Mouse (Mus musculus) embryo, embryonic 11 days (tissue): ENCODE data around the gene Dlx4.

Experiments
- DNase-seq: peaks from one replicate; pipeline ENCODE4 v3.0.0-alpha.2; 2015

Dlx4 gene

GRCm38 (mm10) chr11:95142258-95142657 lies 3.8 kb downstream of the Dlx4 start:
- DNase-seq, result no peak

DNA sequence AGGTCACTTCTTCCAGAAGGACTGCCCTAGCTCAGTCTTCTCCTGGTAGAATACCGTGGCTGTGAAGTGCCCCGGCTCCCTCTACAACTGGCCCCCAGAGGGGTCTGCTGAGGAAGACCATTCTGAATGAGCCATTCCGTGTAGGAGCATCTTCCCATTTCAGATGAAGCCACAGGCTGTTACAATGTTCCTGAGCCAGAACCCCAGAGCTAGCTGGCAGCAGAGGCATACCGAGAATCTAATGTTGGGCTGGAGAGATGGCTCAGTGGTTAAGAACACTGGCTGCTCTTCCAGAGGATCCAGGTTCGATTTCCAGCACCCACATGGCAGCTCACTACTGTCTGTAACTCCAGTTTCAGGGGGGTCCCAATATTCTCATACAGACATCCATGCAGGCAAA lies 6.2 kb downstream of the Dlx4 start:
- no peak for DNase-seq

DNA sequence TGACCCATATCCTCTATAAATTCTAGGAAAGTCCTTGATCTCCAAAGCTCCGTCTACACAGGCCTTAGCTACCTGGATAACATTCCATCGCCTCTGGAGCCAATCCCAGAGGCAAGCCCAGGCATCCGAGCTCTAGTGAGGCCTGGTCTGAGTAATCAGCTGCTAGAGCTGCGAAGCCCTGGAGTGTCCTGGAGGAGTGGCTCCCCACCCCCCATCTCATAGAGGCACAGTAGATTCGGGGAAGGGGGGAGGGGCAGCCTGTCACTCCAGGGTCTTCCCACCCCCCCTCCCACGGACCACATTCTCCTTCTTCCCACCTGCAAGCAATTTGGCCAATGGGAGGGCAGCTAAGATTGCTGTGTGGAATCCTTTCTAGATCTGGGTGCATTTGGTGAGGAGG lies 8.8 kb downstream of the Dlx4 start:
- no peak for DNase-seq

- no peak for DNase-seq
Observed at GRCm38 (mm10) chr11:95133321-95133720, 12.7 kb downstream of the Dlx4 start.

GRCm38 (mm10) chr11:95130668-95131252 lies 15.3 kb downstream of the Dlx4 start:
- DNase-seq, result no peak

DNA sequence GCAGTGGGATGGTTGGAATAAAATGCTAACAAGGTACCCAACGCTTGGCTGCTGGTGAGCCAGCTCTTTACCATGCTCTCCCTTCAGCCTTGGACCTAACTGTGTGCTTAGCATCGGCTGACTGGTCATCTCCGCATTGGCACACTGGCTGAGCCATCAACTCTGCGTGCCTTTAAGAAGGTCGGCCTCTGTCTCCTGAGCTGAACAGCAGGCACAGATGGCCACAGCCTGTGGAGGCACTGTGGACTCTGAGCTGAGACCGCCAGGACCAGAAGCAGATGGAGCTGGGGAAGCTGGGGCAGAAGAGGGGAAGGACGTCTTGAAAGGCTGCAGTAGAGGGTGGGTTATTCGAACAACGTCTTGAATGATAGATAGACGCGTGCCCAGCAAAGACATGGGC lies 17.7 kb downstream of the Dlx4 start:
- no peak for DNase-seq

DNA sequence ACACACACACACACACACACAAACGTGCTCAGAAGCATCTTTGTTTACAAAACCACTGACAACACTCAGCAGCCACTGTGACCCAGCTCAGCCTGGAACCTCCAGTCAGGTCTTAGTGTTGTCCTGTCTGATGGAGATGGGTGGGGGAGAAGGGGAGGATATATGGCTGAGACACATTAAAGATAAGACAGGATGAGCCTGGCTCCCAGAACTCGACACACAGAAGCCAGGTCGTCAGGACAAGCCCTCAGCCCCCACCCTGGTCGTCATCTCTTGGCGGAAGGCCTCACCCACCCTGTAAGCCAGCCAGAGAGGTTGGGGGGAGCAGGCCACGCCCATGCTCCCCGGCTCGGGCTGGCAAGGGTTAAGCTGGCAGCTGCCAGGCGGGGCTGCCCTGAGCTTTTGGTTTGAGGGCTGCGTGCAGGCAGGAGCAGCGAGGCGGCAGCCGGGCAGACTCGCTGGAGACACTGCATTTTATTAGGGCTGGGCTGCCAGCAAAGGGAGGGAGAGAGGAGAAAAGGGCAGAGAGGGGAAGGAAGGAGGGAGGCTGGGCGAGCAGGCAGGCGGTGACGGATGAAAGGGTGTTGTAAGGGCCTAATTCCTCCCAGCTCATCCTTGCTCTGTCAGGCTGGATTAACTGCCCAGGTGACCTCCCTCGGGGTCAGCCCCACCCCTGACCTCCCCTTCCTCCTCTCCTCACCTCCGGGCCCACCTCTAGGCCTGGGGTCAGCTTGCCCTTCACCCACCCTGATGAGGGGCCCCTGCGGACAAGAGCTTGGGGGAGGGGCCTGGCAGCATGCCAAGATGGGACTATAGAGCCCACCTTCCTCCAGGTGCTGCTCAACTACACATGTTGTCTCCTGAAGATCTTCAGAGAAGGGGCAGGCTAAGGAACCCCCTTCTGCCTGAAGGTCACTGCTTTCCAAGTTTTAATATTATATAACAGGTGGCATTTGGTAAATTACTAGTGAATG lies 19.5 kb downstream of the Dlx4 start:
- DNase-seq, result peak; percentile 72

GRCm38 (mm10) chr11:95125366-95125948 lies 20.6 kb downstream of the Dlx4 start:
- DNase-seq, result no peak

- DNase-seq, result no peak
Observed at GRCm38 (mm10) chr11:95122100-95122489, 24.0 kb downstream of the Dlx4 start.

- DNase-seq, result peak; percentile 54
Observed at GRCm38 (mm10) chr11:95121161-95122099, 24.6 kb downstream of the Dlx4 start.

GRCm38 (mm10) chr11:95120633-95121020 lies 25.4 kb downstream of the Dlx4 start:
- no peak for DNase-seq

DNA sequence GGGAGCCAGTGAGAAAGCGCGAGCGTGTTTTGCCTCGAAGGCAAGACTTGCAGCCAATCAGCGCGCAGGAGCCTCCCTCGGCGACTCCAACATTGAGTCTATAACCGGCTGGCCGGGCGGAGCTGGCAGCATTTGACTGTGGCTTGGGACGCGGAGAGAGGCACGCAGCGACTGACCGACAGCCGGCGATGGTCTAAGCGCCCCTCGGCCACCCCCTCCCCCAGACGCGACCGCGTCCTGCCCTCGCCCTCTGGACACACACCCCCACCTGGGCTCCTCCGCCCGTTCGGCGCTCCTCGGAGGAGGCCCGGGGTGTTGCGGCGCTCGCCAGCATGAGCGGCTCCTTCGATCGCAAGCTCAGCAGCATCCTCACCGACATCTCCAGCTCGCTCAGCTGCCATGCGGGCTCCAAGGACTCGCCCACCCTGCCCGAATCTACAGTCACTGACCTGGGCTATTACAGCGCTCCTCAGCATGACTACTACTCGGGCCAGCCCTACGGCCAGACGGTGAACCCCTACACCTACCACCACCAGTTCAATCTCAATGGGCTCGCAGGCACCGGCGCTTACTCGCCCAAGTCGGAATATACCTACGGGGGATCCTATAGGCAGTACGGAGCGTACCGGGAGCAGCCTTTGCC lies 26.0 kb downstream of the Dlx4 start, which contains the start of gene Dlx3:
Gene Dlx3, plus strand, starts transcription at position 130 of the 643 bp plus-strand sequence.
- DNase-seq, result peak; percentile 87

DNA sequence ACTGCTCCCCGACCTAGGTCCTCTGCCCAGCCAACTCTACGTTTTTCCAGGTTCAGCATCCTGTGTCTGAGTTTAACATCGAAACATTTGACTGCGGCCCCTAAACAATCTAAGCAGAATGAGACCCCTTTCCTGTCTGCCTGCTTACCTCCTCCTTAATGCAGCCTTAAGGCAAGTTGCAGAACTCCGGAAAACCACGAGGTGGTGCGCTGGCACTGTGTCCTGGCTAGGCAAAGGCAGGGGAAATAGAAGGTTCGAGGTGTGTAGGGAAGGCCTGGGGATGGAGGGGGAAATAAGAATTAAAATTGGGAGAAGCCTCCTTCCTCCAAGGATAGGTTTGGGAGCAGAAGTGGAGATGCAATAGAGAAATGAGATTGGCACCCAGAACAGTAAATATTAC lies 27.6 kb downstream of the Dlx4 start:
- DNase-seq, result peak; percentile 86

- peak; percentile 88 for DNase-seq
Observed at GRCm38 (mm10) chr11:95117030-95117429, 29.0 kb downstream of the Dlx4 start.

DNA sequence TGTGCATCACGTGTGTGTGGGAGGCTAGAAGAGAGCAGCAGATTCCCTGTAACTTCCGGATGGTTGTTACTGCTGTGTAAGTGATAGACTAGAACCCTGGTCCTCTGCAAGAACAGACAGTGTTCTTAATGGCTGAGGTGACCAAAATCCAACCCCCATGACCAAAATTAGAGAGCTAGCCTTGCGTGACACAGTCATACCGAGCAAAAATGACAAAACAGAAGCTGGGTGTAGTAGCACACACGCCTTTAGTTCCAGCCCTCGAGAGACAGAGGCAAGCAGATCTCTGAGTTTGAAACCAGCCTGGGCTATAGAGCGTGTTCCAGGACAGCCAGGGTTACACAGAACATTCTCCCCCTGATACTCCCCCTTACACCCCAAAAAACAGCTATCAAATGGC lies 36.0 kb downstream of the Dlx4 start:
- DNase-seq, result no peak

GRCm38 (mm10) chr11:95109000-95109399 lies 37.1 kb downstream of the Dlx4 start:
- DNase-seq, result no peak

DNA sequence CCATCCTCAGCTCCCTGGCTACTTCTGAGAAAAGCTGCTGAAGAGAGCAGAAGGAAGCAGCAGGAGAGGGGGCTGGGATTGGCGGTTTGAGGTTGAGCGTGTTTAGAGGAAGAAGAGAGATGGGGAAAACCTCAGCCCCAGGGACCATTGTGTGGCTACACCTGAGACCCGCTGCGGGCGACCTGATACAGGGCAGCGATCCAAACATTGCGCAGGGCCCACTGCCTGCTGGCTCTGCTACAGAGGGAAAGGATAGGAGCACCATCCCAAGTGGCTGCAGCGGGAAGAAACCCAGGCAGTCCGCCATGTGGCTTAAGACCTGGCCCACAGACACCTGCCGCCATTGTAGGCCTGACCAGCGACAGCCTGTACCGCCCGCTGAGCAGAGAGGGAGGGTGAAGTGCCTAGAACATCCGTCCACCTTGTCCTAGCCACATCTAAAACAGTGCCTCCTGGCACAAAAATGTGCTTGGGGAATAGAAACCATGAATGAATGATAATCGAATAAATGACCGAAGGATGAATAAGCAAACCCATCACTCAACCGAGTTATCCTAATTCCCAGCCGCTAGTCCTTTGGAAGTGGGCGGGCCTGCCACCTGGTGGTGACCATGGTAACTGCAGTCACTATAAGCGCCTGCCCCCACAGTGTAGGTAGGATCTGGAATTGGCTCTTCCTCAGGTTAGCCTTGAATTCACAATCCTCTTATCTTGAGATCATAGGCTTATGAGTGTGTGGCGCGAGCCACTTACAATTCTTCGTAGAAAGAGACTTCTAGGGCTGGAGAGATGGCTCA lies 39.4 kb downstream of the Dlx4 start:
- DNase-seq, result peak; percentile 79

GRCm38 (mm10) chr11:95105274-95105874 lies 40.7 kb downstream of the Dlx4 start:
- DNase-seq, result peak; percentile 58

DNA sequence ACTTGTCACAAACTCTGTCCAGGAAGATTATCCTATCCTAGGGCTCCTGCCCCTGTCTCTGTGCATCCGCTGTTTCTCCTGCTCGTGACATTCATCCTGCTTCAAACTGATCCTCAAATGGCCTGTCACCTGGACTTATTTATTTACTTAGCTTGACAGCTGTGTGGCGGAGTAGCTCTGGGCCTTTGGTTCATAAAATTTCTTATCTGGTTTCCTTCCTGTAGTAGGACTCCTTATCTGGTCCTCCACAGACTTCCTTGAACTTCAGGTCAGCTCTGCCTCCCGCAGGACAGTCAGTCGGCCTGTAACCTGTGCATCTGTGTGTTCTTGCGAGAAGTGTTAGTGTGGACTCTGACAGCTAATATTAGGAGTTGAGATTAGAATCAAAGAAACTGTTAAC lies 41.8 kb downstream of the Dlx4 start:
- no peak for DNase-seq

DNA sequence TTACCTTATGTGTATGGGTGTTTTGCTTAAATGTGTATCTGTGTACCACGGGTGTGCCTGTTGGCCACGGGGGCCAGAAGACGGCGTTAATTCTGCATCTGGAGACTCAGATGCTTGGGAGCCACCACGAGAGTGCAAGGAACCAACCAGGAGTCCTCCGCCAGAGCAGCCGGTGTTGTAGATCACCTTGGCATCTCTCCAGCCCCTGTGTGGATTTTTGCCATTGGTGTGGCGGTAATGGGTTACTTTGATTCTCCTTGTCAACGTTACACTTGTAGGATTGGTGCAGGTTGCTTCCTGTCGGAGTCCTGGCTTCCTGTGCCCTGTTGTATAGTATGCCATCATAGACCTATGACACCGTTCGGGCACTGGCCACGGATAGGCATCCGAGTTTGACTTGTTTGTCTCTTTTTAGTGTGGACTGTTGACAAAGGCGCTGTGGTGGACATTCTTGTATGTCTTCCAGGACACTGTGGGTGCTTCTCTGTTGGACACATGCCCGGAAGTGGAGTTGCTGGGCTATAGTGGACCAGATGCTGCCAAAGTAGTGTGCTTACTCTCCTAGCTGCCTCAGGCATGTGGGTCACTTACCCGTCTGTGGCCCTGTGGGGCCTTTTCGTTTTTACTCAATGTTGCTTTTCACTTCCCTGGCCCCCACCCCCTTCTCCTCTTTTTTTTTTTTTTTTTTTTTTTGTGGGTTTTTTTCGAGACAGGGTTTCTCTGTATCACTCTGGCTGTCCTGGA lies 43.7 kb downstream of the Dlx4 start:
- DNase-seq, result no peak
